Mouse (Mus musculus) hindbrain, embryonic 10.5 days (tissue): ENCODE results near the gene Gm8947. TPM values are rescaled to one million over a fixed set of nuclear protein-coding genes. Genes with fewer than 3 reads are reported as not detected.

Experiments used
- DNase-seq: peaks from one replicate; pipeline ENCODE4 v3.0.0-alpha.2; 2017; ENCODE audit warnings: low spot score
- H3K27ac ChIP-seq: fragments of 300-500 bp; sonication (generic); 2 replicates; pipeline ENCODE4 v1.5.1; 2016; ENCODE audit warnings: mild to moderate bottlenecking, moderate library complexity
- H3K27me3 ChIP-seq: fragments of 300-500 bp; sonication (generic); 2 replicates; pipeline ENCODE4 v1.6.1; 2016; ENCODE audit warnings: mild to moderate bottlenecking; ENCODE audit not compliant: poor library complexity, insufficient read depth, severe bottlenecking
- H3K36me3 ChIP-seq: fragments of 300-500 bp; sonication (generic); 2 replicates; pipeline ENCODE4 v1.6.1; 2016; ENCODE audit warnings: mild to moderate bottlenecking, moderate library complexity
- H3K4me1 ChIP-seq: fragments of 300-500 bp; sonication (generic); replicated peaks from 2 replicates; pipeline ENCODE4 v1.6.1; 2016; ENCODE audit warnings: mild to moderate bottlenecking
- H3K4me3 ChIP-seq: fragments of 300-500 bp; sonication (generic); 2 replicates; pipeline ENCODE4 v1.5.1; 2016; ENCODE audit warnings: mild to moderate bottlenecking, moderate library complexity
- H3K9me3 ChIP-seq: fragments of 300-500 bp; sonication (generic); 2 replicates; pipeline ENCODE4 v1.6.1; 2016; ENCODE audit warnings: mild to moderate bottlenecking, moderate library complexity
- WGBS: fragments of 180-500 bp; shearing (Covaris S2); methylation state at CpG from one replicate; pipeline ENCODE4 v1.1.7; 2016; 5-methylcytosine and 5-hydroxymethylcytosine counted together
- polyA plus RNA-seq: library from polyadenylated mRNA; unstranded; fragments of >200 nt; fragmentation: Nextera tagmentation; extraction: Ambion mirVana; gene quantifications from 2 replicates; pipeline ENCODE4 v1.2.1, GENCODE M21; 2016

Gm8947 gene
- polyA plus RNA-seq, 1 experiment from 2014 or later: 0.10 TPM

DNA sequence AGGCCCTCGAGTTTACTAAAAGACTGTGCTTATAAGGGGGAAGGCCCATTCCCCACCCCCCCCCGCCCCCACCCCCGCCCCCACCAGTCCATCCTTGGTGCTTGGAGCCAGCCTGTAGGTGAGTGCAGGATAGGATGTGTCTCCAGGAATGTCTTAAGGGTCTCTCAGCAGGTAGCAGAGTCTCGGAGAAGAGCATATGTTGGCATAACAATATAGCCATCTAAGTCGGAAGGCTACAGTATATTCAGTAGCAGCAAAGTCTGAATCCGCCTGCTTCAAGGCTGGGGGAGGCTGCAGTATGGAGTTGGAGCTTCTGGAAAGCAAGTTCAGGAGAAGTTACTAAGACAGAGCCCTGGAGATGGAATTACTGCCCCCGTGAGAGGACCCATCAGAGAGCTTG, 27.9 kb downstream of the Gm8947 start:
- Histone ChIP-seq H3K4me1 (no peaks in the 10 kb centered on the region), H3K4me3 (no peak overlapping the region), H3K9me3 (no peaks in the 10 kb centered on the region), H3K36me3 (no peaks in the 10 kb centered on the region), H3K27me3 (no peaks in the 10 kb centered on the region), H3K27ac (no peak overlapping the region)
- no peak for DNase-seq
- 74% methylated on average over 7 of the region's 7 CpGs for WGBS

DNA sequence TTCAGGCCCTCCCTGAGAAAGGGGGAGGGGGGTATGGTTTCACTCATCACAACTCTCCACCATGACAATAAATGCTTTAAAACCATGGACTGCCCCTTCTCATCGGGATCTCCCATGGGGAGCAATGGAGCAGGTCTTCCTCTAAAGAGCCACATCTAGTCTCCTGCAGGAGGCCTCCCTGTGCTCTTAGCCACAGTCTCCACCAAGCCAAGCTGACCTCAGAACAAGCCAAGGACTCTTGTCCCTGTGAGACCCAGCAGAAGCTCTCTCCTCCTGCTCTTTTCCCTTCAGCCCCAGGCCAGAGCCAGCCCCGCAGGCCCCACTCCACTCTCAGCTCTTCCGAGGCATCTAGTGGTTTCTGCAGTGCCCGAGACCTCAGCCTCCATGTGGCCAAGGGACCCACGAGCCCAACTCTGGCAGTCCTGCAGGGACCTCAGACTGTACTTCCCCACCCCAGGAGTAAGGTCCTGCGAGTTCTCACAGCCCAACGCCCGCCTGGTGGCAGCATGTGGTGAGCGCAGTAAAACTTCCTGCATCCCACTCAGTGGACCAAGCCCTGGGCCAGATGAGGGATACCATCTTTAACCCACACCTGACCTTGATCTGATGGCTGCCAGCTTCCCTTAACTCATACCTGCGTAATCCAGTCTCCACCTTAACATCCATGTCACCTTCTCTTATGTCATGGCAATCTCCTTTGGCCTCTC, 30.5 kb downstream of the Gm8947 start:
- Histone ChIP-seq H3K36me3 (no peaks in the 10 kb centered on the region), H3K27ac (no peak overlapping the region), H3K4me1 (no peaks in the 10 kb centered on the region), H3K4me3 (no peak overlapping the region), H3K27me3 (no peaks in the 10 kb centered on the region), H3K9me3 (no peaks in the 10 kb centered on the region)
- no peak for DNase-seq
- 89% methylated on average over 10 of the region's 10 CpGs for WGBS

GRCm38 (mm10) chr1:151223377-151223776, 31.2 kb downstream of the Gm8947 start:
- Histone ChIP-seq H3K36me3 (no peaks in the 10 kb centered on the region), H3K27me3 (no peaks in the 10 kb centered on the region), H3K27ac (no peak overlapping the region), H3K4me1 (no peaks in the 10 kb centered on the region), H3K4me3 (no peak overlapping the region), H3K9me3 (no peaks in the 10 kb centered on the region)
- DNase-seq: no peak
- 71% methylated on average over 1 of the region's 1 CpGs for WGBS

- 97% methylated on average over 1 of the region's 1 CpGs for WGBS
- H3K4me1 ChIP-seq: no peaks in the 10 kb centered on the region
- no peak overlapping the region for H3K27ac ChIP-seq
- no peaks in the 10 kb centered on the region for H3K27me3 ChIP-seq
- H3K36me3 ChIP-seq: no peaks in the 10 kb centered on the region
- H3K4me3 ChIP-seq: no peak overlapping the region
- DNase-seq: no peak
- no peaks in the 10 kb centered on the region for H3K9me3 ChIP-seq
Observed at GRCm38 (mm10) chr1:151224536-151224935, 32.4 kb downstream of the Gm8947 start.

DNA sequence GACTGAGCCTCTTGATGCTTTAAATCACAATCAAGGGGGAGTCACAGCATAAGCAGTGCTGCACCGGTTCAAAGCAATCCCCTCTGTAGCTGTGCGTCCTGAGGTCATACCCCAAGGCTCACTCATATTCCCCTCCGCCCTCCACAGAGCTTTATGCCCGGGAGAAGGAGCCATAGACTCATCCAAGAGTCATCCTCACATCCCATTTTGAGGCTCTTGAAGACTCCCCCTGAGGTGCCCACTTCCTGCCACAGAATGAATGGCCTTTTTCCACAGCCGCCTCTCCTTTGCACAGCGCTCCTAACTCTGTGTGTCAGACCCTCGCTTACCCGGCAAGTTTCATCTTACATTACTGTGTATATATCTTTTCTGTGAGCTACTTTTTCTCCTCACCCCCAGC, 35.3 kb downstream of the Gm8947 start:
- Histone ChIP-seq H3K27ac (no peak overlapping the region), H3K9me3 (no peaks in the 10 kb centered on the region), H3K4me3 (no peak overlapping the region), H3K4me1 (no peaks in the 10 kb centered on the region), H3K27me3 (no peaks in the 10 kb centered on the region), H3K36me3 (no peaks in the 10 kb centered on the region)
- no peak for DNase-seq
- 82% methylated on average over 8 of the region's 8 CpGs for WGBS

GRCm38 (mm10) chr1:151228320-151228989, 36.3 kb downstream of the Gm8947 start:
- no peak overlapping the region for H3K4me3 ChIP-seq
- no peak for DNase-seq
- no peak overlapping the region for H3K27ac ChIP-seq
- no peaks in the 10 kb centered on the region for H3K36me3 ChIP-seq
- H3K4me1 ChIP-seq: no peaks in the 10 kb centered on the region
- H3K27me3 ChIP-seq: no peaks in the 10 kb centered on the region
- WGBS: 86% methylated on average over 1 of the region's 1 CpGs
- no peaks in the 10 kb centered on the region for H3K9me3 ChIP-seq

DNA sequence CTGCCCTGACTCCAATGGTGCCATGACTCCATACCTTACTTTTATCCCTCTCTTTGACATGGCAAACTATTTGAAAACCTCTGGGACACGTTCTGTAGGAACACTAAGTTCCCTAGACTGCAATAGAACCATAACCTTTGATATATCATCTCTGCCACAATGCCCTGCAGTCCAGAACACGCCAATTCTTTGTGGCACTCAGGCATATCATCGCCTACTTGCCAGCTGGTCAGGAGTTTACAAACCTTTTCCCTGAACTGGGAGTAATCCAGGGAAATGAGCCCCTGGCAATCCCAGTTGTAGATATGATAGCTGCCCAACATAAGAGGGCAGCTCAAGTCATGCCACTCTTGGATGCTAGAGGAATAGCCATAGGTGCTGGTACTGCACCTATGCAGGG, 40.2 kb downstream of the Gm8947 start:
- no peaks in the 10 kb centered on the region for H3K27me3 ChIP-seq
- H3K9me3 ChIP-seq: no peaks in the 10 kb centered on the region
- no peak overlapping the region for H3K4me3 ChIP-seq
- DNase-seq: no peak
- no peak overlapping the region for H3K27ac ChIP-seq
- WGBS: 90% methylated on average over 3 of the region's 3 CpGs
- H3K4me1 ChIP-seq: peaks cover 15% of the 10 kb centered on the region
- no peaks in the 10 kb centered on the region for H3K36me3 ChIP-seq

DNA sequence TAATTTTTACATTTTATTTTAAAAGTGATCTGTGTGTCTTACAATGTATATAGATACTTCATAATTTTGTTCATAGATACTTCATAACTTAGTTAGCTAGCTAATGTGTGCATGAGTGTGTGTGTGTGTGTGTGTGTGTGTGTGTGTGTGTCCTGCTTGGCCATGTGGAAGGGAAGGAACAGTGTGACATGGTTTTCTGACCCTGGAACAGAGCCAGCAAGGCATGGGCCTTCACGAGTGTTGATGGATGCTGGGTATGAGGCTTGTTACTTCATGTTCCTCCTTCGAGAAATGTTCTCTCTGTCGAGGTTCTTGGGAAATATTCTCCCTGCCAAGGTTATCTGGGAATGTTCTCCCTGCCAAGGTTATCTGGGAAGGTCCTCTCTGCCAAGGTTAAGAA, 41.6 kb downstream of the Gm8947 start:
- H3K27me3 ChIP-seq: no peaks in the 10 kb centered on the region
- no peak for DNase-seq
- no peaks in the 10 kb centered on the region for H3K9me3 ChIP-seq
- 86% methylated on average over 3 of the region's 3 CpGs for WGBS
- H3K4me3 ChIP-seq: no peak overlapping the region
- no peak overlapping the region for H3K27ac ChIP-seq
- H3K36me3 ChIP-seq: no peaks in the 10 kb centered on the region
- peaks cover 15% of the 10 kb centered on the region for H3K4me1 ChIP-seq

DNA sequence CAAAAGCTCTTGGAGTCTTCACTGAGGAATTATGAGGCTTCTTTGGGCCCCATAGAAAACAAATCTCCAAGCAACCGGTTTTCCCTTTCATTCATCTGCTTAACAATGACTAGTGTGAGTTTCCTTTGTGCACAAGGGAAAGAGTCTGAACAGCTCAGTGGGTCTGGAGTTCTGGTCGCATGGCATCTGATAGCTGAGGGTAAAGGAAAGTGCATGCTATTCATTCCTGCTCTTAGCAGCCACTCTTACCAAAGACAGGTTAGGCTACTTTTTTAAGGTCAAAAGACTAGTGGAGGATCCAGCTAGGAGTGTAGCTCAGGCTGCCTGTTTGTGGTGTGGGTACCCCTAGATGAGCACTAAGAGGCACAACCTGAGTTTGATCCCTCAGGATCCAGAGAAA, 43.4 kb downstream of the Gm8947 start:
- Histone ChIP-seq H3K9me3 (peaks cover 4% of the 10 kb centered on the region; the same call in 1 of the 2 replicates), H3K36me3 (0 out of 2 replicates have a peak, but pooled peaks cover 2% of the 10 kb centered on the region), H3K27me3 (no peaks in the 10 kb centered on the region), H3K4me1 (peaks cover 15% of the 10 kb centered on the region), H3K4me3 (no peak overlapping the region), H3K27ac (peak overlapping the region; percentile 67)
- no peak for DNase-seq
- 13% methylated on average over 2 of the region's 2 CpGs for WGBS

- Histone ChIP-seq H3K27me3 (no peaks in the 10 kb centered on the region), H3K36me3 (0 out of 2 replicates have a peak, but pooled peaks cover 2% of the 10 kb centered on the region), H3K9me3 (peaks cover 4% of the 10 kb centered on the region; the same call in 1 of the 2 replicates), H3K4me3 (no peak overlapping the region), H3K4me1 (peaks cover 15% of the 10 kb centered on the region), H3K27ac (peak overlapping the region; percentile 67)
- no peak for DNase-seq
- WGBS: 77% methylated on average over 13 of the region's 13 CpGs
Observed at GRCm38 (mm10) chr1:151236141-151236930, 44.2 kb downstream of the Gm8947 start.

DNA sequence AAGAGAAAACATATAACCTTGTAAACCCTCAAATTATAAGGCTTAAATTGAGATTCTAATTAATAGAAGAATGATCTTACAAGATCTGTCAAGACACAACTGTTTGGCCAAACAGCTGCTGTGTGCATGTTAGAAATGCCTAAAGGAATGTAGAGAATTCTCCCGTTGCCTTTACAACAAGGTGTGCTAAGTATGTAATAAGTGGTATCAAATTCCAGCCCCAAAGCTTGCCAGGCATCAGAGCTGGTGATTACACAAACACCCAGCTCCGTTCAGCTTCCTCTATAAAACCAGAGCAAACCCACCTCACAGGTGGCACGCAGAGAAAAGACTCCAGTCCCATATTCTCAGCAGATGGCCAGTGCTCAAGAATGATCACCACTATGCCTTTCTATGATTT, 45.6 kb downstream of the Gm8947 start:
- DNase-seq: no peak
- H3K27ac ChIP-seq: no peak overlapping the region
- 75% methylated on average over 3 of the region's 3 CpGs for WGBS

GRCm38 (mm10) chr1:151243332-151243731, 51.2 kb downstream of the Gm8947 start:
- H3K4me1 ChIP-seq: no peaks in the 10 kb centered on the region
- H3K27me3 ChIP-seq: no peaks in the 10 kb centered on the region
- no peak overlapping the region for H3K27ac ChIP-seq
- no peak overlapping the region for H3K4me3 ChIP-seq
- 0 out of 2 replicates have a peak, but pooled peaks cover 2% of the 10 kb centered on the region for H3K36me3 ChIP-seq
- H3K9me3 ChIP-seq: peaks cover 4% of the 10 kb centered on the region; the same call in 1 of the 2 replicates
- 93% methylated on average over 4 of the region's 4 CpGs for WGBS
- DNase-seq: no peak

More for the DNA sequence above, 45.6 kb downstream of the Gm8947 start:
- no peak overlapping the region for H3K4me3 ChIP-seq
- 0 out of 2 replicates have a peak, but pooled peaks cover 2% of the 10 kb centered on the region for H3K36me3 ChIP-seq
- peaks cover 4% of the 10 kb centered on the region; the same call in 1 of the 2 replicates for H3K9me3 ChIP-seq
- no peaks in the 10 kb centered on the region for H3K27me3 ChIP-seq
- H3K4me1 ChIP-seq: peaks cover 15% of the 10 kb centered on the region
